Mouse (Mus musculus): ENCODE results near the gene Zfp712. TPM values are rescaled to one million over a fixed set of nuclear protein-coding genes. Genes with fewer than 3 reads are reported as not detected.

The Zfp712 gene
- polyA plus RNA-seq (2012; rRNA removed), result 0.22 and 0.28 TPM in 2 replicates
- 0.82 and 1.0 TPM in 2 replicates for polyA plus RNA-seq (2014; fragmentation: Nextera tagmentation; extraction: Ambion mirVana)

DNA sequence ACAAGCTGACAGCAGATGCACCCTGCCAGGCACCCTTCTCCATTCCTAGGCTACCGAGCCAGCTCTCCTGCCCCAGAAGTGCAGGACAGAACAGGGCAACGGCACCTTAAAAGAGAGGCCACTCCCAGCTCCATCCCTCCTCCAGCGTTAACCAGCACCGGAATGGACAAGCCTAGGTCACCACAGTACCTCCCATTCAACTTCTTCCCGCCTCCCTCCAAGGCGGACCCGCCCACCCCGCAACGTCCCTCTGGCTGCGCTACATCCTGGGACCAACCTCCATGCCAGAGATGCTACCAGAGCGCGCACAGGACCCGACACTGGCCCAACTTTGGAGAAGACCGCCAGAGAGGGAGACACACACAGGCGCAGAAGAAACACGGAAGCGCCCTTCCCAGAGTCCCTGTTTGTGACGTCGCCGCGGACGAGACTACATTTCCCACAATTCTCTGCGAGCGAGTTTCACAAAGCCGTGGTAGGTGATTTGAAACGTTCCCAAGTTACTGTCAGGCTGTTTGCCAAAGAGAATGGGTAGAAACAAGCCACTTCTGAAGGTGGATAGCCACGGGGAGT, at the start of gene Zfp712:
TSS of gene Zfp712 (minus strand) at position 385 of the 573 bp plus-strand sequence.
- DNase-seq (ENCODE audit: low read depth in 3 of 3, low spot score in 3 of 3) (peak; percentile 77 to 84 (median 77)), ATAC-seq (ENCODE audit: insufficient read depth) (peak; percentile 99)
- Histone ChIP-seq H3K36me3 (replicated peaks; ENCODE audit: control insufficient read depth, insufficient read depth, low read depth) (no peaks in the 10 kb centered on the region), H3K27me3 (ENCODE audit: control insufficient read depth, insufficient read depth, low read length) (no peaks in the 10 kb centered on the region), H3K9ac (replicated peaks) (peak within 1 kb of the TSS; percentile 79), H3K4me3 (ENCODE audit: insufficient read depth in 1 of 2, low read depth in 2 of 2, low read length in 2 of 2) (peak within 1 kb of the TSS; percentile 85 to 97), H3K4me2 (ENCODE audit: low read depth) (peak within 1 kb of the TSS; percentile 91), H3K4me1 (replicated peaks; ENCODE audit: control insufficient read depth in 2 of 2, insufficient read depth in 2 of 2, low read length in 1 of 2) (peaks cover 2 to 4% of the 10 kb centered on the region in 2 experiments; a peak in 3 of 4 replicates), H3K27ac (peak within 1 kb of the TSS; percentile 81), H3K9me3 (ENCODE audit: control insufficient read depth, low read length) (no peaks in the 10 kb centered on the region)
- WGBS (ENCODE audit: insufficient replicate concordance), result under 1% methylated on average over 27 of the region's 27 CpGs
- TF ChIP-seq CTCF (IDR thresholded peaks at IDR 0.05; ENCODE audit: low read depth) (peak; percentile 32; the same call in 1 of the 2 replicates), EP300 (IDR thresholded peaks at IDR 0.05; ENCODE audit: low read depth) (no peak)

DNA sequence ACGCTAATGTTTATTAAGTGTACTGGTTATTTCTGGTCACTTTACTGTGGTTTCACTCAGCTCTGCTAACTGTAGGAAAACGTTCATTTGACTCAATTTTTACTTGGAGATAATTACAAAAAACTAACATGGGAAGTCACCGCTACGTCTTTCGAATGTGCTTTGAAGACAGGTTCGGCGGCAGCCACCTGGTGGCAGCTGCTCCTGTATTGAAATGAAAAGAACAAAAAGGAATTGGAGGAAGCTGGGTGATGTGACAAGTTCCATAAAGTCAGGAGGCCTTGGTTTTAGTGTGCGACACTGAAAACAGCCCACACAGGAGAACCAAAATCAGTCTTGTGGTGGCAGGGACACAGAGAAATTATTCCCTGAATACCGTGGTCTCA, 47.8 kb upstream of the Zfp712 start:
- H3K9ac ChIP-seq (replicated peaks), result peak overlapping the region; percentile 55
- no peaks in the 10 kb centered on the region for H3K27me3 ChIP-seq (ENCODE audit: control insufficient read depth, insufficient read depth, low read length)
- H3K9me3 ChIP-seq (ENCODE audit: control insufficient read depth, low read length), result no peaks in the 10 kb centered on the region
- ATAC-seq (ENCODE audit: insufficient read depth) (peak; percentile 51), DNase-seq (ENCODE audit: low read depth in 3 of 3, low spot score in 3 of 3) (no peak)
- H3K4me3 ChIP-seq (ENCODE audit: insufficient read depth in 1 of 2, low read depth in 2 of 2, low read length in 2 of 2), result peak overlapping the region; percentile 42 to 84
- H3K36me3 ChIP-seq (replicated peaks; ENCODE audit: control insufficient read depth, insufficient read depth, low read depth), result no peaks in the 10 kb centered on the region; the same call in 1 of the 2 replicates
- H3K4me2 ChIP-seq (ENCODE audit: low read depth), result peak overlapping the region; percentile 74
- 6% methylated on average over 9 of the region's 9 CpGs for WGBS (ENCODE audit: insufficient replicate concordance)
- peaks cover 5 to 7% of the 10 kb centered on the region in 2 experiments for H3K4me1 ChIP-seq (replicated peaks; ENCODE audit: control insufficient read depth in 2 of 2, insufficient read depth in 2 of 2, low read length in 1 of 2)
- TF ChIP-seq CTCF (IDR thresholded peaks at IDR 0.05; ENCODE audit: low read depth) (no peak; the same call in 1 of the 2 replicates), EP300 (IDR thresholded peaks at IDR 0.05; ENCODE audit: low read depth) (no peak)
- H3K27ac ChIP-seq, result no peak overlapping the region; the same call in 1 of the 2 replicates

DNA sequence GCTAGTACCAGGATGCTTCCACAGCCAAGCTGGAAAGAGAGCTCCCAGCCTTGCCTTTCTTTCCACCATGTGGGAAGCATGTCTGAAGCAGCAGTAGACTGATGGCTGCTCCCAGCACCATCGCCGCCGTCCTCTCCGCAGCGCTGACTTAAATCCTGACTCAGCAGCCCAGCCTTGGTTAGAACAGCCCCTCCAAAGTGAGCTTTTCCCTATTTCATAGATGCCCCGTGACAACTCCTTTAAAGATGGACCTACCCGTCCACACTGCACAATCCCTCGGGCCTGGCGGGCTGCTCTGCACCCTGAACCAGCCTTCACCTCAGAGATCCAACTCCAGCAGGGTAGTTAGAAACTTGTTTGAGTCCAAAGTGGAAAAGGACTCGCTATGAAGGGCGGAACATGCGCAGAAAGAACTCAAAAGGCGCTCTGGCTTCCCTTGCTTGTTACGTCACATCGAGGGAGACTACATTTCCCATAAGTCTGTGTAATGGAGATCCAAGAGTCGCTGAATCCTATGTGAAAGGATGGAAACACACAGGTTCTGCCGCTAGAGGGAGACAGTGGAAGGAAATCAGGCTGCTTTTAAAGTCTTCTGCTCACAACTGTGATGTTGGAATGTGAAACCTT, 47.3 kb upstream of the Zfp712 start, which contains the start of gene Gm28557:
TSS of gene Gm28557 (minus strand) at position 411 of the 627 bp plus-strand sequence.
- DNase-seq (ENCODE audit: low read depth in 3 of 3, low spot score in 3 of 3), result peak; percentile 95 to 98 (median 96)
- Histone ChIP-seq H3K9me3 (ENCODE audit: control insufficient read depth, low read length) (no peaks in the 10 kb centered on the region), H3K36me3 (replicated peaks; ENCODE audit: control insufficient read depth, insufficient read depth, low read depth) (no peaks in the 10 kb centered on the region; the same call in 1 of the 2 replicates), H3K27me3 (ENCODE audit: control insufficient read depth, insufficient read depth, low read length) (no peaks in the 10 kb centered on the region), H3K4me3 (ENCODE audit: insufficient read depth in 1 of 2, low read depth in 2 of 2, low read length in 2 of 2) (peak within 1 kb of the TSS; percentile 71 to 84), H3K4me2 (ENCODE audit: low read depth) (peak within 1 kb of the TSS; percentile 74), H3K9ac (replicated peaks) (peak within 1 kb of the TSS; percentile 90), H3K27ac (peak within 1 kb of the TSS; percentile 84), H3K4me1 (replicated peaks; ENCODE audit: control insufficient read depth in 2 of 2, insufficient read depth in 2 of 2, low read length in 1 of 2) (peaks cover 5 to 7% of the 10 kb centered on the region in 2 experiments)
- TF ChIP-seq CTCF (IDR thresholded peaks at IDR 0.05; ENCODE audit: low read depth) (peak; percentile 90), EP300 (IDR thresholded peaks at IDR 0.05; ENCODE audit: low read depth) (no peak)
- under 1% methylated on average over 17 of the region's 17 CpGs for whole genome bisulfite sequencing (ENCODE audit: insufficient replicate concordance)
- peak; percentile 96 for ATAC-seq (ENCODE audit: insufficient read depth)

DNA sequence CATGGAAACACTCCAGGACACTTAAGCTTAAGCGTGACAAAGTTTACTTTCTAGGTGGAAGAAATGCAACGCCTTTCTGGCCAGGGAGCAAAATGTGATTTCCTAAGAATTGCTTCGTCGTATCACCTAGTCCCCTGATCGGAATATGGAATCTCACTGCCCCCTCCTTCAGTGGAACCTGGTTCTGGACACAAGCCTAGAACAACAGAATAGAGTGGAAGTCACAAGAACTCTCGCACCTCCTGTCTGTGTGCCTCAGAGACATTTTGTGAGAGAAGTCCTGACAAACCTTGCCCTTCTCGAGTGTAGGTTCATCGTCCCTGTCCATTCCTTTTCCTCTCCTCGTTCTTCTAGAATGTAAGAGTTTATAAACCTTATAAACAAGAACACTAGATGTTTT, 46.7 kb upstream of the Zfp712 start:
- 56% methylated on average over 9 of the region's 9 CpGs for WGBS (ENCODE audit: insufficient replicate concordance)
- TF ChIP-seq EP300 (IDR thresholded peaks at IDR 0.05; ENCODE audit: low read depth) (no peak), CTCF (IDR thresholded peaks at IDR 0.05; ENCODE audit: low read depth) (no peak)
- DNase-seq (ENCODE audit: low read depth in 3 of 3, low spot score in 3 of 3), result no peak

DNA sequence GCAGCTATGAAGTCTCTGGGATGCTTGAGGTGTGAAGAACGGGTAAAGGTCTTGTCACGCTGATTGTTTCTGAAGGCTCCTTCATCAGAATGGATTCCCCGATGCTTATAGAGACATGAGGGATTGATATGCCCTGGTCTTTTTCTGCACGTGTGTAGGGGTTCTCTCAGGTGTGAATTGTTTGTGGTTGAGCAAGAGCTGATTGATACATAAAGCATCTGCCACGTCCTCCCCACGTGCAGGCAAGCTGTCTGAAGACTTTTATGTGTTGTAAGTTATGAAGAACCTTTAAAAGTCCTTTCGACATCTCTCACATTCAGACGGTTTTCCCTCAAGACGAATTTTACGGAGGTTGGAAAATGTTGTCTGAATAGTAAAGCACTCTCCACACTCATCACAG, 36.9 kb upstream of the Zfp712 start, which contains the start of gene Zfp708:
TSS of gene Zfp708 (minus strand) at position 101 of the 400 bp plus-strand sequence.
- no peaks in the 10 kb centered on the region for H3K9me3 ChIP-seq (ENCODE audit: control insufficient read depth, low read length)
- no peak within 1 kb of the TSS for H3K4me3 ChIP-seq (ENCODE audit: insufficient read depth in 1 of 2, low read depth in 2 of 2, low read length in 2 of 2)
- no peak within 1 kb of the TSS for H3K9ac ChIP-seq (replicated peaks)
- TF ChIP-seq EP300 (IDR thresholded peaks at IDR 0.05; ENCODE audit: low read depth) (no peak), CTCF (IDR thresholded peaks at IDR 0.05; ENCODE audit: low read depth) (no peak)
- ATAC-seq (ENCODE audit: insufficient read depth) (no peak), DNase-seq (ENCODE audit: low read depth in 3 of 3, low spot score in 3 of 3) (no peak)
- no peaks in the 10 kb centered on the region for H3K27me3 ChIP-seq (ENCODE audit: control insufficient read depth, insufficient read depth, low read length)
- H3K27ac ChIP-seq, result no peak within 1 kb of the TSS
- no peaks in the 10 kb centered on the region; the same call in 1 of the 2 replicates for H3K36me3 ChIP-seq (replicated peaks; ENCODE audit: control insufficient read depth, insufficient read depth, low read depth)
- no peaks in the 10 kb centered on the region for H3K4me1 ChIP-seq (replicated peaks; ENCODE audit: control insufficient read depth in 2 of 2, insufficient read depth in 2 of 2, low read length in 1 of 2)
- H3K4me2 ChIP-seq (ENCODE audit: low read depth), result no peak within 1 kb of the TSS
- 69% methylated on average over 10 of the region's 10 CpGs for WGBS (ENCODE audit: insufficient replicate concordance)

More for the DNA sequence above, 46.7 kb upstream of the Zfp712 start:
- Histone ChIP-seq H3K9me3 (ENCODE audit: control insufficient read depth, low read length) (no peaks in the 10 kb centered on the region), H3K4me2 (ENCODE audit: low read depth) (peak overlapping the region; percentile 74), H3K4me1 (replicated peaks; ENCODE audit: control insufficient read depth in 2 of 2, insufficient read depth in 2 of 2, low read length in 1 of 2) (peaks cover 5 to 7% of the 10 kb centered on the region in 2 experiments), H3K36me3 (replicated peaks; ENCODE audit: control insufficient read depth, insufficient read depth, low read depth) (no peaks in the 10 kb centered on the region; the same call in 1 of the 2 replicates), H3K4me3 (ENCODE audit: insufficient read depth in 1 of 2, low read depth in 2 of 2, low read length in 2 of 2) (peak overlapping the region; percentile 71 to 84), H3K27ac (peak overlapping the region; percentile 84), H3K27me3 (ENCODE audit: control insufficient read depth, insufficient read depth, low read length) (no peaks in the 10 kb centered on the region), H3K9ac (replicated peaks) (peak overlapping the region; percentile 90)
- peak; percentile 7 for ATAC-seq (ENCODE audit: insufficient read depth)

Data from liver, embryonic 14.5 days (tissue).